ENCODE assay signal across 14 mouse cellular contexts in the genomic region with DNA sequence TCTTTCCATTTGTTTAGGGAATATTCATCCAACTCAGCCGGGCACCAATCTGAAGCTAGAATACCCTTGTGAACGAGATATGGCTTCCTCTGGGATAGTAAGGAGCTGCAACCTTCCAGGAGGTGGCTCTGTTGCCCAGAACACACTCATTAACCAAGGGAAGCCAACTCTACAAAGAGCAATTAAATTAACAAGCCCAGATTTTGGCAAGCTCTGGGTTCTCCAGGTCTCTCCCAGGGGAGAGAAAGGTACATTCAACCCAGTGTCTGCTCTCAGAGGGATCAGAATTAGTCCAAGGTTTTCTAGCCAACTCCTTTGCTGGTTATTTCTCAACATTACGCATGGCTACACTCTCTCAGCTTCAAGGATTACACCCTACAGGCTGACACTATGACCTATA. TPM values are rescaled to one million over a fixed set of nuclear protein-coding genes. Genes with fewer than 3 reads are reported as not detected.
DNase-seq lines count a peak whose midpoint lies in the region; ATAC-seq and TF ChIP-seq lines count a peak whose summit lies in the region.
"Had no signal": no experiment of that assay in that cellular context is flagged by ENCODE, and none has a peak within 500 bp of the region (broad histone marks: within the 10 kb centered on the region; RNA-seq: fewer than 3 reads in every experiment).

No protein-coding gene starts in this region.

- no peak overlapping the region for H3K4me3 ChIP-seq in heart, adult 2 months
- no peak overlapping the region for H3K4me3 ChIP-seq in liver, postnatal 0 days (ENCODE audit: low read depth, low read length)
- H3K4me3 ChIP-seq in liver, embryonic 12.5 days: no peak overlapping the region
- H3K4me3 ChIP-seq: embryonic facial prominence, embryonic 15.5 days; liver, embryonic 15.5 days had no signal

- no peak overlapping the region for H3K9ac ChIP-seq in heart, adult 2 months (ENCODE audit: low read depth, low read length)
- H3K9ac ChIP-seq in liver, postnatal 0 days (replicated peaks): no peak overlapping the region
- no peak overlapping the region for H3K9ac ChIP-seq in liver, embryonic 12.5 days
- H3K9ac ChIP-seq: embryonic facial prominence, embryonic 15.5 days; hindbrain, embryonic 14.5 days; liver, embryonic 15.5 days had no signal

- no peaks in the 10 kb centered on the region; the same call in 1 of the 2 replicates for H3K36me3 ChIP-seq in heart, adult 2 months (ENCODE audit: control insufficient read depth, insufficient read depth, low read length)
- no peaks in the 10 kb centered on the region for H3K36me3 ChIP-seq in liver, postnatal 0 days (replicated peaks; ENCODE audit: insufficient read depth, low read length)
- H3K36me3 ChIP-seq in liver, embryonic 12.5 days: no peaks in the 10 kb centered on the region
- H3K36me3 ChIP-seq: embryonic facial prominence, embryonic 15.5 days; liver, embryonic 15.5 days had no signal

- TF ChIP-seq POLR2A in heart, adult 2 months (IDR thresholded peaks at IDR 0.05; ENCODE audit: insufficient read depth, low read depth, low read length): no peak

- H3K27ac ChIP-seq in heart, adult 2 months: no peak overlapping the region
- H3K27ac ChIP-seq in liver, postnatal 0 days (ENCODE audit: low read depth): no peak overlapping the region
- no peak overlapping the region for H3K27ac ChIP-seq in liver, embryonic 12.5 days
- H3K27ac ChIP-seq: embryonic facial prominence, embryonic 15.5 days; hindbrain, embryonic 14.5 days; liver, embryonic 15.5 days had no signal

- intact Hi-C loops in heart, adult 2 months (cut with DNase I): no loop called here

- H3K4me2 ChIP-seq in liver, postnatal 0 days (ENCODE audit: low read depth, low read length): no peak overlapping the region
- H3K4me2 ChIP-seq in liver, embryonic 12.5 days: no peak overlapping the region
- H3K4me2 ChIP-seq: embryonic facial prominence, embryonic 15.5 days; heart, embryonic 11.5 days; hindbrain, embryonic 14.5 days; liver, embryonic 15.5 days had no signal

- no peak for TF ChIP-seq EP300 in heart, adult 2 months (IDR thresholded peaks at IDR 0.05; ENCODE audit: insufficient read depth, low read depth, low read length)
- no peak for TF ChIP-seq EP300 in liver, postnatal 0 days (IDR thresholded peaks at IDR 0.05; ENCODE audit: low read depth)

- 40% methylated on average over 3 of the region's 3 CpGs for WGBS in heart, adult 2 months
- WGBS in liver, postnatal 0 days (ENCODE audit: insufficient replicate concordance): 54% methylated on average over 3 of the region's 3 CpGs
- WGBS in liver, embryonic 12.5 days (ENCODE audit: insufficient replicate concordance): 55% methylated on average over 3 of the region's 3 CpGs

- peak in 1 of 2 experiments; percentile 8 for DNase-seq in heart, adult 2 months
- no peak for DNase-seq in heart, postnatal 4 days
- DNase-seq in liver, postnatal 0 days: no peak
- DNase-seq in adrenal gland, postnatal 36 days: peak; percentile 12 to 25
- DNase-seq in kidney, postnatal 36 days: peak; percentile 46 to 62
- no peak for DNase-seq in ovary, adult 18-20 months (ENCODE audit: low spot score)
- DNase-seq: midbrain, embryonic 14.5 days; thymus, postnatal 25 days had no signal

- no peaks in the 10 kb centered on the region for H3K27me3 ChIP-seq in heart, adult 2 months (ENCODE audit: control insufficient read depth, insufficient read depth, low read length)
- no peaks in the 10 kb centered on the region for H3K27me3 ChIP-seq in liver, postnatal 0 days (ENCODE audit: insufficient read depth, low read length)
- H3K27me3 ChIP-seq in liver, embryonic 12.5 days (replicated peaks): no peaks in the 10 kb centered on the region; the same call in 1 of the 2 replicates
- H3K27me3 ChIP-seq: embryonic facial prominence, embryonic 15.5 days; liver, embryonic 15.5 days had no signal

- TF ChIP-seq CTCF in heart, adult 2 months (IDR thresholded peaks at IDR 0.05): peak; percentile 55
- peak; percentile 27; the same call in 1 of the 2 replicates for TF ChIP-seq CTCF in liver, postnatal 0 days (IDR thresholded peaks at IDR 0.05; ENCODE audit: low read depth)

- no peaks in the 10 kb centered on the region for H3K4me1 ChIP-seq in heart, adult 2 months (ENCODE audit: control insufficient read depth, insufficient read depth, low read length)
- H3K4me1 ChIP-seq in liver, postnatal 0 days (ENCODE audit: insufficient read depth): no peaks in the 10 kb centered on the region
- no peaks in the 10 kb centered on the region for H3K4me1 ChIP-seq in liver, embryonic 12.5 days
- H3K4me1 ChIP-seq: embryonic facial prominence, embryonic 15.5 days; liver, embryonic 15.5 days had no signal

- no peaks in the 10 kb centered on the region for H3K9me3 ChIP-seq in liver, postnatal 0 days (ENCODE audit: low read length)
- H3K9me3 ChIP-seq in liver, embryonic 12.5 days (replicated peaks): no peaks in the 10 kb centered on the region
- H3K9me3 ChIP-seq: embryonic facial prominence, embryonic 15.5 days; liver, embryonic 15.5 days had no signal

- no peak for ATAC-seq in liver, postnatal 0 days
- ATAC-seq in liver, embryonic 12.5 days: no peak
- no peak for ATAC-seq in monocyte, adult 5-6 weeks (replicated peaks; ENCODE audit: insufficient number of reproducible peaks, low FRiP score, low TSS enrichment, poor library complexity, severe bottlenecking)

- no peaks in the 10 kb centered on the region for H3K79me2 ChIP-seq in heart, adult 2 months (replicated peaks; ENCODE audit: control insufficient read depth, insufficient read depth, low read length)

RNA-seq across cellular contexts. Expression of a gene that starts 26.6 kb away (rescaled TPM):
- total RNA-seq in heart, adult 2 months (2021): 100 to 1,000 TPM; 116 to 122 TPM
- 22.4 and 49.2 TPM in 2 replicates for polyA plus RNA-seq in heart, adult 2 months (2012; rRNA removed)
- total RNA-seq in heart, postnatal 4 days (2021): 10 to 100 TPM; 94.8 to 96.7 TPM
- polyA plus RNA-seq in liver, postnatal 0 days (2015; fragmentation: Nextera tagmentation; extraction: Ambion mirVana): 0.06 and 0.67 TPM in 2 replicates
- 0.08 and 0.29 TPM in 2 replicates for polyA plus RNA-seq in liver, embryonic 12.5 days (2016; fragmentation: Nextera tagmentation; extraction: Ambion mirVana)
- not detected for total RNA-seq in adrenal gland, postnatal 36 days (2021)
- not detected in 3 replicates for total RNA-seq in monocyte, adult 5-6 weeks (2017)
- polyA plus RNA-seq: midbrain, embryonic 14.5 days had no signal

Comparison
In these comparisons a context has a peak if more than half of its experiments do, and no peak if none do; other contexts are left out.
1. DNase-seq: peak in adrenal gland, postnatal 36 days (2 of 2) and kidney, postnatal 36 days (2 of 2); none in heart, postnatal 4 days (single experiment), liver, postnatal 0 days (single experiment) and ovary, adult 18-20 months (single experiment).
2. RNA of a gene that starts 26.6 kb away (total RNA-seq): 116 to 122 TPM in heart, adult 2 months and 94.8 to 96.7 TPM in heart, postnatal 4 days; not detected in adrenal gland, postnatal 36 days and not detected in monocyte, adult 5-6 weeks; every median in the first group is over 10 times any median in the second.